Mouse (Mus musculus): Measurements from ENCODE around the gene Krtap1-4.
"Not testable (repeated sequence)": the region's sequence is repeated elsewhere in the genome, so short reads cannot be mapped to it uniquely, and the experiment has no call there.

DNA sequence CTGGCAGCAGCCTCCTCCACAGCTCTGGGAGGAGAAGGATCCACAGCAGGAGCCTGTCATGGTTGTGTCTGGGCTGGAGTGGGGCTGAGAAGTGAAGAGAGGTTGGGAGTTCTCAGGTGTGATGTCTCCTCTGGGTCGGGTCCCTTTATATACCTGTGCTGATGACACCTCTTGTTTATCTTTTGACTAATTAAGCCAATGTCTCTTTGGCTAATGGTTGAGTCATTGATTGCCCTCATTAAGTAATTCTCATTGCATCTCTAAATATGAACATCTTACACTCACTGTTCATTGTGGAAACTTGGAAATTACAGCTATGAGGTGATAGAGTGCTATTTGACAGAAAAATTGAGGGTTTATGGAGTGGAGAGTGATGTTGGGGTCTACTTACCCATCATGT is 19.8 kb upstream of the Krtap1-4 start, which contains the start of gene Gm11938:
- not testable (repeated sequence) for TF ChIP-seq CTCF, EP300 (IDR thresholded peaks at IDR 0.05; ENCODE audit: low read depth)

Measured in heart, postnatal 0 days (tissue).